Mouse (Mus musculus): ENCODE results near the gene Psmd5.
A peak's percentile ranks its signal among the peaks of the same experiment; 100 is the strongest.

The Psmd5 gene

GRCm38 (mm10) chr2:34827591-34827990 lies 47.2 kb downstream of the Psmd5 start:
- no peak for DNase-seq (ENCODE audit: low read depth, low spot score)

GRCm38 (mm10) chr2:34826460-34827231 lies 48.1 kb downstream of the Psmd5 start:
- no peak for DNase-seq (ENCODE audit: low read depth, low spot score)

GRCm38 (mm10) chr2:34825827-34826459 lies 48.8 kb downstream of the Psmd5 start, which contains the start of gene Fbxw2:
Gene Fbxw2, minus strand, starts transcription at chr2:34826311.
- DNase-seq (ENCODE audit: low read depth, low spot score), result peak; percentile 98

- DNase-seq (ENCODE audit: low read depth, low spot score), result no peak
These were observed 56.3 kb downstream of the Psmd5 start for GRCm38 (mm10) chr2:34818492-34818891.

GRCm38 (mm10) chr2:34815893-34816292 lies 58.9 kb downstream of the Psmd5 start:
- peak; percentile 48 for DNase-seq (ENCODE audit: low read depth, low spot score)

GRCm38 (mm10) chr2:34812706-34813105 lies 62.1 kb downstream of the Psmd5 start:
- no peak for DNase-seq (ENCODE audit: low read depth, low spot score)

- DNase-seq (ENCODE audit: low read depth, low spot score), result no peak
These were observed 64.0 kb downstream of the Psmd5 start for GRCm38 (mm10) chr2:34810775-34811174.

- no peak for DNase-seq (ENCODE audit: low read depth, low spot score)
These were observed 65.2 kb downstream of the Psmd5 start for GRCm38 (mm10) chr2:34809568-34809967.

- DNase-seq (ENCODE audit: low read depth, low spot score), result no peak
These were observed 66.7 kb downstream of the Psmd5 start for GRCm38 (mm10) chr2:34808057-34808456.

- no peak for DNase-seq (ENCODE audit: low read depth, low spot score)
These were observed 69.3 kb downstream of the Psmd5 start for GRCm38 (mm10) chr2:34805364-34805950.

- peak; percentile 19 for DNase-seq (ENCODE audit: low read depth, low spot score)
These were observed 70.0 kb downstream of the Psmd5 start for GRCm38 (mm10) chr2:34804815-34805214.

- DNase-seq (ENCODE audit: low read depth, low spot score), result no peak
These were observed 70.6 kb downstream of the Psmd5 start for GRCm38 (mm10) chr2:34804172-34804571.

- no peak for DNase-seq (ENCODE audit: low read depth, low spot score)
These were observed 71.0 kb downstream of the Psmd5 start for GRCm38 (mm10) chr2:34803746-34804145.

- DNase-seq (ENCODE audit: low read depth, low spot score), result peak; percentile 48
These were observed 72.1 kb downstream of the Psmd5 start for GRCm38 (mm10) chr2:34802565-34803245.

GRCm38 (mm10) chr2:34801516-34802482 lies 73.0 kb downstream of the Psmd5 start:
- peak; percentile 100 for DNase-seq (ENCODE audit: low read depth, low spot score)

- no peak for DNase-seq (ENCODE audit: low read depth, low spot score)
These were observed 74.4 kb downstream of the Psmd5 start for GRCm38 (mm10) chr2:34800371-34800770.
